Mouse (Mus musculus): ENCODE measurements around the gene Gm2000.
"Not testable (repeated sequence)": the region's sequence is repeated elsewhere in the genome, so short reads cannot be mapped to it uniquely, and the experiment has no call there.

Gm2000 gene

DNA sequence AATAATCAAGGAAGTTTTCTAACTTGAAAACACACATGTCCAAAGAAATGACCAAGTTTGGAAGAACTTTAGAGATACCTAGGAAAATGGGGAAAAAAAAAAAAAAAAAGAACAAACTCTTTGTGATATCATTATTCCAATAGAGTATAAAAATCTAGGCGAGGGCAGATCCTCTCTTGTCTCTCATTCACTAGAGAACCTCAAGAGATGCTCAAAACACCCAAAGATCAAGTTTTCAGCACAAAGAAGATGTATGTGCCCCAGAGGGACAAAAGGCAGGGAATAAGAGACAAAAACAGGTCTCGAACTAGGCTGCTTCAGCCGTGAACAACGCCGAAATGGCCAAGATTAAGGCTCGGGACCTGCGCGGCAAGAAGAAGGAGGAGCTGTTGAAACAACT lies at the start of gene Gm2000:
Gene Gm2000 (plus strand): TSS at position 301 of the 400 bp plus-strand sequence.
- no peak for DNase-seq

DNA sequence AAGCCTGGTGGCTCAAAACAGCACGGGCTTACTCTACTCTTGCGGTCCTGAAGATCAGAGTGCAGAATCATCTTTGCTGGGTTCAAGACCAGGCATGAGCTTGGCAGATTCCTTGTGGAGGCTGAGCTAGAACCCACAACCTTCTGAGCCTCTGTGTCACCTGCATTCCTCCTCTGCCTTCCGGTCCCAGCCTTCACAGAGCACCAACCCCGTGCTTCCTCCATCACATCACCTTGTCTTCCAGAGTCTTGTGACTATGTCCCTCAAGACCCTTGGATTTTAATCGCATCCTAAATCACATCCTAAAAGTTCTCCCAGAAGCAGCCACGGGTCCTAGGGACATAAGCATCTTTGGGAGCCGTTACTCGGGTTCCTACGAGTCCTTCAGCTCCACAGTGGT lies 42.7 kb upstream of the Gm2000 start:
- DNase-seq: no peak

DNA sequence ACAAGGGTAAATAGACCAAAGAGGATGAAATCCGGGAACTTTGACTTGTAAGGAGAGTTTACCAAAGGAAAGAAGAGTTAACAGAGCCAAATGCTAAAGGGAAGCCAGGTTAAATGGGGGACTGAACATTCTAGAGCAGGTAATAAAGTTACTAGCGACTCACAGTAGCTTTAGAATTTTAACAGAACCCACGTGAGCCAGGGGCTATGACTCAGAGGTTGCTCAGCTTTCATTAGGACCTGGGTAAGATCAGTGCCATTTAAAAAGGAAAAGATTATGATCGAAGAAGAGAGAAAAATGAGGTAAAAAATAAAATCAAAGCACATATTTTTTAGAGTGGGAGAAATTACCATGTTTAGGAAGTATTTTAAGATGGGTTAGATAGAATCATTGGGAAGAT lies 25.0 kb upstream of the Gm2000 start:
- DNase-seq: no peak

DNA sequence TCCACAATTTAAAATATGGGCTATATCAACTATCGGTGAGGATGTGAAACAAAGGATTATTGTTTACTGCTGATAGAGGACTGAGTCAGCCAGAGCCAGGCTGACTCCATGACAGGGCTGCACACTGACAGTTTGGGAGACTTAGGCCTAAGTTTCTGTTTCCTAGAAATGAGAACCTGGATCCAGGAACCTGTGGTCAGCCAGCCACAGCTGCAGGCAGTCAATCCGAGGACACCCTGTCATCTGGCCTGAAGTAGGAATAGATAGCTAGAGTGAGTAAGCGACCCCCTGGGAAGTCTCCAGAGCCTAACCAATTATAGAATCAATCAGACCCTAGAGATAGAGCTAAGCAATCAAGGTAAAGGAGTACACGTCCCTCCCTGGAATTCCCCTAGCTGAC lies 21.4 kb upstream of the Gm2000 start:
- DNase-seq: no peak

DNA sequence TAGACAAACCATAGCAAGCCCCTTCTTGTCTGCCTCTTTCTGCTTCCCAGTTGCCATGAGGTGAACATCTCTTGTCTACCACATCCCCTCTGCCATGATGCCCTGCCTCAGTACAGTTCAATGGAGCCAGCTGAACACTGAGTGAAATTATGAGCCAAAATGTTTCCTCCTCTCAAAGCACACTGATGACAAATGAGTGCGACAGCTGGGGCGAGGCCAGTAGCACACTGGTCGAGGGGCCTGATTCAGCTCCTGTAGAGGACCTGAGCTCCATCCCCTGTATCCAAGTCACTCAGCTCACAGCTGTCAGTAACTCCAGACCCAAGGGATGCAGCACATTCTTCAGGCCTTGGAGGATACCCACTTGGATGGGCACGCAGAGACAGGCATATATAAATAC lies 20.2 kb upstream of the Gm2000 start:
- DNase-seq: no peak

DNA sequence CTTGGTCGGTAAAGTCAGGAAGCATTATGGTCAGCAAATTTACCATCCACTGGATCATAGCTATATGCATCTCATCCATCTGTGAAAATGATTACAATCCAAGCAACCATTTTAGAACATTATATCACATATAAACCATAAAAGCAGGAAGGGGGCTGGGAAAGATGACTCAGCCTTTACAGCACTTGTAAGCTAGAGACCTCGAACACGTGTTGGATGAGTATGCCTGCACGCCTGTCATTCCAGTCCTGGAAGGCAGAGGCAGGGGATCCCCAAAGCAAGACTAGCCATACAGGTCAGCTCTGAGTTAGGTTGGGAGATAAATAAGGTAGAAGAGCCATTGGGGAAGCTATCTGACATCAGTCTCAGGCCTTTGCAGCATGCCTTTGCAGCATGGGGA lies 16.8 kb upstream of the Gm2000 start:
- DNase-seq: no peak

DNA sequence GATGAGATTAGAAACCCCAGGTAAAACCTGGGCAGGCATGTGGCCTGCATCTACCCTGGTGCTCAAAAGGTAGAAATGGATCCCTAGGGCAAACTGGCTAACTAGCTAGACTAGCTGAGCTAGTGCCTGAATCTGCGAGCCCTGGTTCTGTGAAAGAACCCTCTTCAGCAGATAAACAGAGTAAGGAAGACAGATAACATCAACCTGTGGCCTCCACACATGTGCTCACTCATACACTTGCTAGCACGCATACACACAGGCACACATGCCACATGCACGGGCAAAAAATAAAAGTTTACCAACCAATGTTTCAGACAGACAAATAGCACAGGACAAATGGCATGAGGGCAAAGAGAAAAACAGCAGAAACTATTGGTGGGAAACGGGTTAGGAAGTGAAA lies 15.4 kb upstream of the Gm2000 start:
- DNase-seq: no peak

DNA sequence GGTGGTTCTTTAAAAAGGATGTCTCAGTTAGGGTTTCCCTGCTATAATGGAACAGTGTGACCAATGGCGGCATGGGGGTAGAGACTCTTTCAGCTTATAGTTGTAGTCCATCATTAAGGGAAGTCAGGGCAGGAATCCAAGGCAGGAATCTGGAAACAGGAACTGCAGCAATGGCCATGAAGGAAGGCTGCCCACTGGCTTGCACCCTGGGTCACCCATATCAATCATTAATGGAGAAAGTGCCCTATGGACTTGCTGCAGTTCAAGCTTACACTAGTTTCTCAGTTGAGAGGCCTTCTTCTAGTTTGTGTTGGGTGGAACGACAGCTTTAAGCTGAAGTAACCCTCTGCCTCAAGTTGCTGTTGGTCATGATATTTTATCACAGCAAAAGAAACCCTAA lies 13.4 kb upstream of the Gm2000 start:
- DNase-seq: no peak

DNA sequence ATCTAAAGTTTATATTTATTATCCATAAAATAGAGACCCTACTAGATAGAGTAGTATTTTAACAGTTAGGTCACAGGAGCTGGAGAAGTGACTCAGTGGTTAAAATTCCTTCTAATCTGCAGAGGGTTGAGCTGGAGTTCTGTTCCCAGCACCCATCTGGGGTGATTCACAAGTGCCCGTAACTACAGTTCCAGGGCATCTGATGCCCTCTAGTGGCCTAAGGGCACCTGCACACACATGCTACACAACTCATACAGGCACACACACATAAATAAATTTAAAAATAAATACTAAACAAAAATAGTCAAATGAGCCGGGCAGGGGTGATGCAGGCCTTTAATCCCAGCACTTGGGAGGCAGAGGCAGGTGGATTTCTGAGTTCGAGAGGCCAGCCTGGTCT lies 15.4 kb downstream of the Gm2000 start:
- DNase-seq: no peak

DNA sequence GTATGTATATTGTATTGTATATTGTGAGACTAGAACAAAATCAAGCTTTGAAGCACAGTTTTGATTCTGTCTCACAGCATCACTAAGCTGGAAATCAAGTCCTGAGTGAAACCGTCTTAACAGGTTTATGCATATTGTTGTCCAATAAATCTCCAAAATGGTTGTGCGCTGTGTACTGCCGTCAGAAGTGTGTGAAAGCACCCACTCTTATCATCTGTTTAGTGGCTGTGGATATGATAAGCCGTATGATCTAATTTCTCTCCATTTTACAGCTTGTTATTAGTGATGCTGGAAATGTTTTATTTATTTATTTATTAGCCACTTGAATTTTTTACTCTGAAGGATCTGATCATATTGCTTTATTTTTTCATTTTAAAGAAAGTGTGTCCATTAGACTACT lies 20.4 kb downstream of the Gm2000 start:
- DNase-seq: no peak

DNA sequence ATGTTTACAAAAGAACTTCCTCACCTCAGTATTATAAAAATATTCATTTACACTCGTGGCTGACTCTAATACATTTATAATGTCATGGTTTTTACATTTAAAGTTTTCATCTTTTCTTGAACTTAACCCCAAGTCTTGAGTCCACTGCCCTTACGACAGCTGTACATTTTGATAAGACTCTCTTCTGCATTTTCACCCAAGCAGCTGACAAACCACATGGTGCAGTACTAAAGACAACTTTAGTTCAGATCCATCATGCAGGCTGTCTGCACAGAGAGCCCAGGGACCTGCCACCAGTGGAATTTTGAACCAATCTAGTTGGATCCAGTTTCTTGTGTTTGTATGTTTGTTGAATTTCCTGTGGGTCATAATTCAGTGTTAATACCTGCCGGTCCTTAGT lies 21.0 kb downstream of the Gm2000 start:
- DNase-seq: no peak

DNA sequence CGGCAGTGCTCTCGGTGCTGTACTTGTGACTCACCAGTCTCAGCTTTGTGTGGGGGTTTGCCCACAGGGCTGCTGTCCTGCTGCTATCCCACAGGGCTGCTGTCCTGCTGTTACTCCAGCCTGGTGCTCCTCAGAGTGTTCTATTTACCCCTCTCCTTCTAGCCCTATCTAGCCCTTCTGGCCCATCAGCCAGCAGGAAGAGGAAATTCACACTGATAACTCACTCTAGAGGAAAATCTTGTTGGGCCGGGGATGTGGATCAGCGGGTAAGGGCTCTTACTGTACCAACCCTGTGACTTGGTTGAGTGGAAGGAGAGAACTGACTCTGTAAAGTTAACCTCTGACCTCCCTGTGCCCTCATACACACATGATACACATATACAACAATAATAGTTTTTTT lies 27.3 kb downstream of the Gm2000 start:
- no peak for DNase-seq

DNA sequence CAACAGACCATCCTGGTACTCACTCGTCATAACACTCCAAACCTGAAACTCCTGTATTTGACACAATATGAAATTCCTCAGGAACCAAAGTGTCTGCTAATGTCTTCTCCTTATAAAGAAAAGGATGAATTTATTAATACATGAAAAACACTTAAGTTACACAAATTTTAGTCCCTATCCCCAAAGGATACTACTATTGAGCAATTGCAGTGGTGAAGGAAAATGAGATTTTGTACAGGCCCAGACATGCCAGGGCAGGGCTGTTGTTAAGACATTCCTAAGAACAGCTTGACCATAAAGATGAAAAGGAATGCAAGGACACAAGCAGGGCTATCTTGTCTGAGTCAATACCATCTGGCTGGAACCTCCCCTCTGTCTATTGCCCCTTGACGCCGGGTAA lies 34.3 kb downstream of the Gm2000 start:
- not testable (repeated sequence) for DNase-seq

DNA sequence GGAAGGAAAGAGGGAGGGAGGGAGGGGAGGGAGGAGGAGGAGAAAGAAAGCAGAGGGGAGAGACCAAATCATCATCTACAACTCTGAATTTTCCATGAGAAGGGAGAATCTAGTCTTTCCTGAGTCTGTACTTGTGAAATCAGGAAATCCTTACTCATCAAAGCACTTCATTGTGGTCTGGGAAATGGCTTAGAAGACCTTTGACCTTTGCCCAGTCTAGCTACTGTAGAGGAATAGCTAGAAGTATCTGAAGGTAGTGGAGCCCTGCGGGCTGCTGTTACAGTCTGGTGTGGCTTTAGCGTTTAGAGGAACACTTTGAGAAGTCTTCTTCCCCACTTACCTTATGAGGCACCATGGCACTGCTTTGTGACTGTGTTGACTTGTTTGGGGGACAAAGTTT lies 36.7 kb downstream of the Gm2000 start:
- no peak for DNase-seq

DNA sequence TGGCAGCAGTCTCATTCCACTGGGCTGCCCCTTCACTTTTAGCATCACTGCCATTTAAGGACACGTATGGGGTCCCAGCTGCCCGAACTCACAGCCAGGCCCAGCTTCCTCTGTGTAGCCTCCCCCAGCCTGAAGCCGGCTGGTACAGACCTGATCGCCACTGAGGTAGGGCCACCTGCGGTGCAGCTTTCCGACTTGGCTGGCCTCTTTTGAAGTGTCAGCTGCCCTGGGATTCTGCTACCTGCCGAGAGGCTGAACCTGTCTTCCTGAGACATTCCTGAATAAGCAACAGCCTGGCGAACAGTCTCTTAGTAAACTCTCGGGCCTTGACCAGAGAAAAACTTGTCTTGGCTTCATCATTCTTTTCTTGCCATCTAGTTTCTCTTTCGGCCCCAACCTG lies 37.4 kb downstream of the Gm2000 start:
- peak; percentile 31 for DNase-seq

DNA sequence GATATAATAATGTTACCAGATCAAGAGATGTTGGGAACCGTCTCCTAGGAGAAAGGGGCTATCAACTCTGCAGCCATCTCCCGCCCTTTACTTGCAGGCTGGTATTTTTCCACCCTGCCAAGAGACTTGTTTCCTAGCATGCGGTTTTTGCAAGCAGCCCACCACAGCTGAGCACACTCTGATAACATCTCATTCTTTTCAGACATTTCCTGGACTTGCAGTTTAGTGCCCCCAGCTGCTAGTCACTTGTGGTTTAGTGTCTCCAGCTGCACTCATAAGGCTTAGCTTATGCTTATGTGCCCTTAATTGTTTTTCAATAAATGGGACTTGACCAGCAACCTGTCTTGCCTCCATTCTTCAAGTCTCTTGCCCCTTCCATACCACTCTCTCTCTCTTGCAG lies 42.2 kb downstream of the Gm2000 start:
- no peak for DNase-seq

DNA sequence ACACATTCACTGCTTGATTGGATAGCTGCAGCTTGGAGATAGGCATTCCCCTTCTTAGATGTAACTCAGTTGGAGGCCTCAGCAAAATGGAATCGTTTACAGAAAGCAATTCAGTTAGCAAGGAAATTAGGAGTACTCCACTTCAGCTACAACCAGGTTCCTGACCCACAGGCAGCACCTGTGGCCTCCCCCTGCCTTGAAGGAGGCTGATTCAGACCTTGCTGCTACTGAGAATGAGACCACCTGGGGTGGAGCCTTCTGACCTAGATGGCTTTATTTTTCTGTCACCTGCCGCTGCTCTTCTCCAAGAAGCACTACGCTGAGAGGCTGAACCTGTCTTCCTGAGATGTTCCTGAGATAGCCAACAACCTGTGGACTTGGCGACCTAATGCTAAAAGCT lies 42.7 kb downstream of the Gm2000 start:
- no peak for DNase-seq
